Mouse (Mus musculus) E14TG2a.4 (cell line): Measurements from ENCODE around the gene Ergic1.

Experiments
- CTCF ChIP-seq: conservative IDR thresholded peaks from 2 replicates; pipeline ENCODE4 v1.5.1; 2014; ENCODE audit warnings: low read length
- NANOG ChIP-seq: IDR thresholded peaks from 2 replicates; pipeline ENCODE4 v1.6.1; 2014; ENCODE audit warnings: borderline replicate concordance, low read length, mixed read lengths
- POU5F1 ChIP-seq: IDR thresholded peaks from 2 replicates; pipeline ENCODE4 v1.6.1; 2014; ENCODE audit warnings: low read length, borderline replicate concordance

DNA sequence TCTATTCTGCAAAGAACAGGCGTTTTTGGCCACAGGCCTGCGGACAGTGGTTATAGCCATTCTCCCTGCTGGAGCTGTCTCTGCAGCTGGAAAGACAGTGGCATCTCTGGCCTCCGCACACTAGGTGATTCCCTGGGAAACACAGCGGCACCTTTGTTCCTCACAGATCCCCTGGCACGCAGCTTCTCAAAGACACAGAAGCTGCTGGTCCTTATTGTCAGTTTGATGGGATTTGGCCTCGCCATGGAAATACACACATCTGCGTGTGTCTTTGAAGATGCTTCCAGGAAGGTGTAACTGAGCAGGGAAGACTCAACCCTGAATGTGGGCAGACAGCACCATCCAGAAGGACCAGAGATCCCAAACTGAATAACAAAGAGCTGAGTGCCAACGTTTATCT is 42.0 kb downstream of the Ergic1 start:
- TF ChIP-seq CTCF (no peak), NANOG (peak; percentile 40; the same call in 1 of the 2 replicates), POU5F1 (no peak)
